Mouse (Mus musculus): ENCODE measurements around the gene Rasgef1c. TPM values are rescaled to one million over a fixed set of nuclear protein-coding genes. Genes with fewer than 3 reads are reported as not detected.
A peak's percentile ranks its signal among the peaks of the same experiment; 100 is the strongest.

Rasgef1c gene
- polyA plus RNA-seq, 1 experiment from 2014 or later = not detected

DNA sequence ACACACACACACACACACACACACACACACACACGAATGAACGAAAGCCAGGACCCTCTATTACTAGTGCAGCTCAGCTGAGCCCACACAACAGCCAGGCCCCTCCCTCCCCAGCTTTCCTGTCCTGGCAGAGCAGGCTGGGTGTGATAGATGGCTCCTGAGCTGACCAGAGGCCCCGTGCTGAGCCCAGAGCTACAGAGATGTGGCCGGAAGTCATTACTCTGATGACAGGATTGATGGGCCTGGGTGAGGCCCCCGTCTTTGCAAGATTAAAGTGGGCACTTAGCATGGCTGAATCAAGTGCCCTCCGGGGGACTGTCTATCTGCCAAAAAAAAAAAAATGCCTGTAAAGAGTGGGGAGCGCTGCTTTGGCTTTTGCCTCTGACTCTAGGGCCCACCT, 30.2 kb downstream of the Rasgef1c start:
- Histone ChIP-seq H3K9me3 (ENCODE audit: control insufficient read depth, low read length) (no peaks in the 10 kb centered on the region), H3K27ac (ENCODE audit: low read depth, low read length) (no peak overlapping the region), H3K4me3 (ENCODE audit: low read length) (no peak overlapping the region), H3K27me3 (ENCODE audit: control insufficient read depth, insufficient read depth, low read length) (peaks cover 5% of the 10 kb centered on the region; the same call in 1 of the 2 replicates), H3K4me1 (ENCODE audit: control insufficient read depth, insufficient read depth, low read length) (no peaks in the 10 kb centered on the region; the same call in none of the 2 replicates), H3K9ac (ENCODE audit: low read depth, low read length) (no peak overlapping the region), H3K36me3 (ENCODE audit: control insufficient read depth, insufficient read depth, low read length) (no peaks in the 10 kb centered on the region), H3K4me2 (replicated peaks; ENCODE audit: low read depth, low read length) (no peak overlapping the region)
- WGBS = 0% methylated on average over 7 of the region's 7 CpGs
- ATAC-seq (ENCODE audit: low FRiP score, low TSS enrichment) = peak; percentile 95

DNA sequence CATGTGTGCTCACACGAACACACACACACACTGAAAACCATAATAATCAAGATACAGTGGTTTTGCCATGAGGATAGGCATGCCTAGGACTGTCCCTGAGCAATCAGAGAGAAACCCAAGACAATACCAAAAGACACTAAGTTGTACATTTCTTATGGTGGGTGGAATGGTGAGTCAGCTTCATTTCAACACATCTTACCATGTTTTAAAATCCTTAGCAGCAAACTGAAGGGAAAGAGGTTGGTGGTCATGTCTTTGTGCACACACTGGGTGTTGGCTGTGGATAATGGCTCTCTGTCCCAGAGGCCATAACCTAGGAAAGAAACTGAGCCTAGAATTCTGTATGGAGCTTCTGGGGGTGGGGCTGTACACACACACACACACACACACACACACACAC, 32.2 kb downstream of the Rasgef1c start:
- H3K27ac ChIP-seq (ENCODE audit: low read depth, low read length) = no peak overlapping the region
- H3K4me3 ChIP-seq (ENCODE audit: low read length) = no peak overlapping the region
- 82% methylated on average over 1 of the region's 1 CpGs for WGBS
- no peaks in the 10 kb centered on the region for H3K27me3 ChIP-seq (ENCODE audit: control insufficient read depth, insufficient read depth, low read length)
- no peak for ATAC-seq (ENCODE audit: low FRiP score, low TSS enrichment)
- no peak overlapping the region for H3K9ac ChIP-seq (ENCODE audit: low read depth, low read length)
- H3K36me3 ChIP-seq (ENCODE audit: control insufficient read depth, insufficient read depth, low read length) = no peaks in the 10 kb centered on the region
- no peak overlapping the region for H3K4me2 ChIP-seq (replicated peaks; ENCODE audit: low read depth, low read length)
- no peaks in the 10 kb centered on the region; the same call in 1 of the 2 replicates for H3K4me1 ChIP-seq (ENCODE audit: control insufficient read depth, insufficient read depth, low read length)
- no peaks in the 10 kb centered on the region for H3K9me3 ChIP-seq (ENCODE audit: control insufficient read depth, low read length)

DNA sequence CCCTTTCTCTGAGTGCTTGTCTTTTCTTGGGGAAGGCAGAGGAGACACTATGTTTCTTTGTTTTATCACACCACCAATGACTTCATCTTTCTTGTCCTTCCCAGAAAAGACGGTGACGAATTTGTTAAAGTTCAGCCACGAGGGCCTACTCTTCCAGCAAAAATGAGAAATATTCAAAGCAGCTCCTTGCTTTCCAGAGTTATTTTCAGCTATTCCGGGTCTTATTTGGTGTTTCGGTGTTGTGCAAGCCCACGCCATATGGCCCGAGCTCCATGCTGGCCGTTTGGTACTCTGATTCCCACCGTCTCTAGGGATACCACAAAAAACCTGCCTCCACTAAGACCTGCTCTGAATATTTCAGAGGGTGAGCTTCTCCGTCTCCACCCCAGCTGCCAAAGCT, 32.7 kb downstream of the Rasgef1c start:
- Histone ChIP-seq H3K4me3 (ENCODE audit: low read length) (no peak overlapping the region), H3K4me2 (replicated peaks; ENCODE audit: low read depth, low read length) (no peak overlapping the region), H3K9me3 (ENCODE audit: control insufficient read depth, low read length) (no peaks in the 10 kb centered on the region), H3K4me1 (ENCODE audit: control insufficient read depth, insufficient read depth, low read length) (no peaks in the 10 kb centered on the region; the same call in 1 of the 2 replicates), H3K9ac (ENCODE audit: low read depth, low read length) (no peak overlapping the region), H3K27ac (ENCODE audit: low read depth, low read length) (no peak overlapping the region), H3K36me3 (ENCODE audit: control insufficient read depth, insufficient read depth, low read length) (no peaks in the 10 kb centered on the region), H3K27me3 (ENCODE audit: control insufficient read depth, insufficient read depth, low read length) (no peaks in the 10 kb centered on the region)
- WGBS = 65% methylated on average over 10 of the region's 10 CpGs
- ATAC-seq (ENCODE audit: low FRiP score, low TSS enrichment) = no peak

DNA sequence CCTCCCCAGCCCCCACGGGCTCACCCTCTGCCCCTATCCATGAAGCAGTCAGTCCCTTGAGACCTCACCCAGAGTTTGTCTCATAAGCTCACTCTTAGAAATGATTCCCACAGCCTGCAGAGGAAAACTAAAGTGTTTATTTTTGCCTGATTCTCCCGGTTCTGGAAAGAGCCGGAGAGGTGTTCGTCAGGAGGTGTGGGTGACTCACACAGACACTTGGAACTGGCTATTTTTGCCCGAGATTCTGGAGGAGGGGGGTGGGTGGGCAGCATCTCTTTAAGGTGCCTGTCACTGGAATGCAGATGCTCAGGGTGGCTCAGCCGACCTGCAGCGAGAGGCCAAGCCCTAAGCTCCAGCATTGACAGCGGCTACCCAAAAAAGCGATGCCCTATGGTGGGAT, 34.8 kb downstream of the Rasgef1c start:
- no peak overlapping the region for H3K9ac ChIP-seq (ENCODE audit: low read depth, low read length)
- no peaks in the 10 kb centered on the region for H3K27me3 ChIP-seq (ENCODE audit: control insufficient read depth, insufficient read depth, low read length)
- H3K4me1 ChIP-seq (ENCODE audit: control insufficient read depth, insufficient read depth, low read length) = no peaks in the 10 kb centered on the region; the same call in 1 of the 2 replicates
- no peaks in the 10 kb centered on the region for H3K9me3 ChIP-seq (ENCODE audit: control insufficient read depth, low read length)
- no peak for ATAC-seq (ENCODE audit: low FRiP score, low TSS enrichment)
- no peak overlapping the region for H3K4me2 ChIP-seq (replicated peaks; ENCODE audit: low read depth, low read length)
- H3K4me3 ChIP-seq (ENCODE audit: low read length) = no peak overlapping the region
- no peaks in the 10 kb centered on the region for H3K36me3 ChIP-seq (ENCODE audit: control insufficient read depth, insufficient read depth, low read length)
- WGBS = 73% methylated on average over 9 of the region's 9 CpGs
- H3K27ac ChIP-seq (ENCODE audit: low read depth, low read length) = no peak overlapping the region

DNA sequence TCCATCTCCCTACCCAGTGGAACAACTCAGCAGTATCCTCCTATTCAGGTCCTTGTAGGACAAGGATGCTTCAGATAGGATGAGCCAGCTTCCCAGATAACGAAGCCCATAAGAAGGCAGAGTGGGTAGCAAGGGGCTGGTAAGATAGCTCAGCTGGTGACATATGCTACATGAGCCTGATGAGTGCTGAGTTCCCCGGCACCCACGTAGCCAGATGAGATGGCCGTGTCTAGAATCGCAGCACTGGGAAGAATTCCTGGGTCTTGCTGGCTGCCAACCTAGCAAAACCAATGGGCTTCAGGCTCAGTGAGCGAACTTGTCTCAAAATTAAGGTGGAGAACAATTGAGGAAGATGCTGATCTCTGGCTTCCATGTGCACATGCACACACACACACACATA, 36.1 kb downstream of the Rasgef1c start:
- Histone ChIP-seq H3K36me3 (ENCODE audit: control insufficient read depth, insufficient read depth, low read length) (no peaks in the 10 kb centered on the region), H3K4me3 (ENCODE audit: low read length) (no peak overlapping the region), H3K4me2 (replicated peaks; ENCODE audit: low read depth, low read length) (no peak overlapping the region), H3K4me1 (ENCODE audit: control insufficient read depth, insufficient read depth, low read length) (no peaks in the 10 kb centered on the region), H3K27me3 (ENCODE audit: control insufficient read depth, insufficient read depth, low read length) (no peaks in the 10 kb centered on the region), H3K9me3 (ENCODE audit: control insufficient read depth, low read length) (no peaks in the 10 kb centered on the region), H3K27ac (ENCODE audit: low read depth, low read length) (no peak overlapping the region), H3K9ac (ENCODE audit: low read depth, low read length) (no peak overlapping the region)
- 93% methylated on average over 6 of the region's 6 CpGs for WGBS
- no peak for ATAC-seq (ENCODE audit: low FRiP score, low TSS enrichment)

DNA sequence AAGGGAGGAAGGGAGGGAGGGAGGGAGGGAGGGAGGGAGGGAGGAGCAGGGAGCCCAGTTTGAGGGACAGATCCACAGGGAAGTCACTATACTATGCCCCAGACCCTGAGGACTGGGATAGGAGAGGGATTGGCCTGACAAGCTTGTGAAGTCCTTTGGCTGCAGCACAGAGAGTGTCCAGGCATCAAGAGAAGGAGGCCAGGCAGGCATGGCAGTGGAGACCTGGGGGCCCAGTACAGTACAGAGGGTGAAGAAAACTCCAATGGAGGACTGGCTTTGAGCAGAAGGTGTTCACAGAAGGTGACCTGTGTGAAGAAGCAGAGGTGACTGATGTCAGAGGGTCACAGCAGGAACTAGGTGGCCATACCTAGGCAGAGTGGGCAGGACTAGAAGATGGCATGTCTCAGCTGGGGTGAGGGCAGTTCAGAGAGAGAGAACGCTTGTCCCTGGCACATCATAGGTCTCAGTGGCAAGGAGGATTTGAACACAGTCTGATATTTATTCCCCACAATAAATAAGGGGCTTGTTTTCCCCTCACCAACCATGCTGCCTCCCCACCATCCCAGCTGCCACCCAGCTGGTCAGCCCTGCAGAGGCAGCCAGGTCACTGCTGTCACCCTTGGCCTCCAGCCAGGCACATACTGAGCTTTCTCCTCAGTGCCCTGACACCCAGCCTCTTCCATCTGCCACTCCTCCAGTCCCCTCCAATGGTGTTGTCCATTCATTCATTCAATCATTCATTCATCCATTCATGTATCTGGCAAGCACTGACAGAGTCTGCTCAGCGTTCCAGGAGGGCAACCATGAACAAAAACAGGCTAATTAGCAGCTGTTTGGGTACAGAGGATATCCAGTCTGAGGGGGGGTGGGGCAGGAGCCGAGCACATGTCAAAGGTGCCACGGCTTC, 36.9 kb downstream of the Rasgef1c start:
- ATAC-seq (ENCODE audit: low FRiP score, low TSS enrichment) = no peak; the same call in 1 of the 2 replicates
- H3K27ac ChIP-seq (ENCODE audit: low read depth, low read length) = no peak overlapping the region
- no peak overlapping the region for H3K4me3 ChIP-seq (ENCODE audit: low read length)
- no peak overlapping the region for H3K9ac ChIP-seq (ENCODE audit: low read depth, low read length)
- no peaks in the 10 kb centered on the region for H3K4me1 ChIP-seq (ENCODE audit: control insufficient read depth, insufficient read depth, low read length)
- no peak overlapping the region for H3K4me2 ChIP-seq (replicated peaks; ENCODE audit: low read depth, low read length)
- H3K9me3 ChIP-seq (ENCODE audit: control insufficient read depth, low read length) = no peaks in the 10 kb centered on the region
- WGBS = 46% methylated on average over 4 of the region's 4 CpGs
- H3K27me3 ChIP-seq (ENCODE audit: control insufficient read depth, insufficient read depth, low read length) = no peaks in the 10 kb centered on the region
- no peaks in the 10 kb centered on the region for H3K36me3 ChIP-seq (ENCODE audit: control insufficient read depth, insufficient read depth, low read length)

DNA sequence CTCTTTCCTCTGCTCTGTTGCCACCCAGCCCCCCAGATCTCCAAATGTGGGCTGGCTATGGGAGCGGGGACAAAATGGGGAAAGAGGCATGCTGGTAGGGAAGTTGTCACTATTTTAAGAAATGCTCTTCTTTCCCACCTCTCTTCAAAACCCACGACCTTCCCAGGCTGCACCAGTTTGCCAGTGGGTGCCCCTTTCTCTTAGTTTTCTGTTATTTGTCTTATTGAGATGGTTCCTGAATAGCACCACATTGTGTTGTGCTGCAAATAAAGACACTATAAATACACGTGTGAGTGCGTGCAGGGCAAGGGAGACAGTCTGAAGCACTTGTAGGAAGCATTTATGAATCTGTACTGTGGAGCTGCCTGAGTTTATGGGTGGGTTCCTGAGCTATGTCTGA, 41.2 kb downstream of the Rasgef1c start:
- Histone ChIP-seq H3K4me3 (ENCODE audit: low read length) (no peak overlapping the region), H3K27ac (ENCODE audit: low read depth, low read length) (no peak overlapping the region), H3K4me2 (replicated peaks; ENCODE audit: low read depth, low read length) (no peak overlapping the region), H3K27me3 (ENCODE audit: control insufficient read depth, insufficient read depth, low read length) (no peaks in the 10 kb centered on the region), H3K36me3 (ENCODE audit: control insufficient read depth, insufficient read depth, low read length) (no peaks in the 10 kb centered on the region), H3K4me1 (ENCODE audit: control insufficient read depth, insufficient read depth, low read length) (no peaks in the 10 kb centered on the region), H3K9me3 (ENCODE audit: control insufficient read depth, low read length) (no peaks in the 10 kb centered on the region), H3K9ac (ENCODE audit: low read depth, low read length) (no peak overlapping the region)
- 75% methylated on average over 4 of the region's 4 CpGs for WGBS
- ATAC-seq (ENCODE audit: low FRiP score, low TSS enrichment) = no peak

DNA sequence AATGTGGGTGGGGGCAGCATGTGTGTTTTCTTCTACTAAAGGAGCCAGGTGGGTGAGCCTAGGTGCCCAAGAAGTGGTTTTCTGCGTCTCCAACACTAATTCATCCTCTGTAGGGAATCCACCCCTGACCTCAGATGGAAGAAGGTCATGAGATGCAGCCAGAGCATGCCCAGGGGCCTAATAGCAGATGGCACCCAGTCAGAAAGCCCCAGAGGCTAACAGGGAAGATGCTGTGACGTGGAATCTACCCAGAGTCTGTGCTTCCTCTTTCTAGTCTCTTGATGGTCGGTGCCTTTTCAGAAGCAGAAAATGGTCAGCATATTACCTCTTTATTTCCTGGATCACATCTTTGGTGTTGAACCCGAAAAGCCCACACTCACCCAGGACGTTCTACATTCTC, 42.3 kb downstream of the Rasgef1c start:
- H3K4me3 ChIP-seq (ENCODE audit: low read length) = no peak overlapping the region

DNA sequence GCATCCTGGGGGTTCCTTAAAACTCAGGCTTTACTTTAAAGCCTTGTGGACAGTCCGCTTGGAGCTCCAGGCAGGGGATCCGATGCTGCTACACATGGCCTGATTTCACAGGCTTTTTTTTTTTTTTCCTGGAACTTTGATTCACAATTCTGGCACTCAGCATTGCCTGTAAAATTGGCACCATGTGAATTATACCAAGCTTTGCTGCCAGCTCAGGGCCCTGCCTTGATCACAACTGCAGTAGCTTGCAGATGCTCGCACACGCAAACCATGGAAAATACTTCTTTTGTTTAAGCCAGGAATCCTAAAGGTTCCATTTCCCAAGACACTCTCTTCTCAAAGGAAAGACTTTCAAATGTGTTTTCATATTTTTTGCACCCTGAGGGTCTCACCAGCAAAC, 44.1 kb downstream of the Rasgef1c start:
- no peak for ATAC-seq (ENCODE audit: low FRiP score, low TSS enrichment)
- no peaks in the 10 kb centered on the region for H3K36me3 ChIP-seq (ENCODE audit: control insufficient read depth, insufficient read depth, low read length)

More for the DNA sequence above, 42.3 kb downstream of the Rasgef1c start:
- no peak overlapping the region for H3K9ac ChIP-seq (ENCODE audit: low read depth, low read length)
- no peaks in the 10 kb centered on the region for H3K27me3 ChIP-seq (ENCODE audit: control insufficient read depth, insufficient read depth, low read length)
- WGBS = 90% methylated on average over 5 of the region's 5 CpGs
- H3K4me1 ChIP-seq (ENCODE audit: control insufficient read depth, insufficient read depth, low read length) = no peaks in the 10 kb centered on the region
- H3K4me2 ChIP-seq (replicated peaks; ENCODE audit: low read depth, low read length) = no peak overlapping the region
- no peaks in the 10 kb centered on the region for H3K9me3 ChIP-seq (ENCODE audit: control insufficient read depth, low read length)
- no peaks in the 10 kb centered on the region for H3K36me3 ChIP-seq (ENCODE audit: control insufficient read depth, insufficient read depth, low read length)
- H3K27ac ChIP-seq (ENCODE audit: low read depth, low read length) = no peak overlapping the region
- ATAC-seq (ENCODE audit: low FRiP score, low TSS enrichment) = no peak

More for the DNA sequence above, 44.1 kb downstream of the Rasgef1c start:
- H3K4me1 ChIP-seq (ENCODE audit: control insufficient read depth, insufficient read depth, low read length) = no peaks in the 10 kb centered on the region
- no peak overlapping the region for H3K4me2 ChIP-seq (replicated peaks; ENCODE audit: low read depth, low read length)
- H3K27ac ChIP-seq (ENCODE audit: low read depth, low read length) = no peak overlapping the region
- no peak overlapping the region for H3K9ac ChIP-seq (ENCODE audit: low read depth, low read length)
- H3K4me3 ChIP-seq (ENCODE audit: low read length) = no peak overlapping the region
- WGBS = 94% methylated on average over 4 of the region's 4 CpGs
- H3K27me3 ChIP-seq (ENCODE audit: control insufficient read depth, insufficient read depth, low read length) = no peaks in the 10 kb centered on the region
- H3K9me3 ChIP-seq (ENCODE audit: control insufficient read depth, low read length) = no peaks in the 10 kb centered on the region
